Mouse (Mus musculus) left cerebral cortex, postnatal 10 days (tissue): ENCODE measurements around the gene Htr2a. TPM values are rescaled to one million over a fixed set of nuclear protein-coding genes. Genes with fewer than 3 reads are reported as not detected.

Experiments used
- DNase-seq, 2 experiments: peaks; one replicate each; pipeline ENCODE4 v3.0.0; 2021 to 2022; ENCODE audit warnings: low spot score in 2 of 2, mixed read lengths in 1 of 2; ENCODE audit errors: extremely low spot score in 1 of 2
- intact Hi-C: fragments of 180-260 bp; cut with DNase I; formaldehyde crosslinking; loops from one replicate; pipeline ENCODE4 v1.15.1; 2025
- total RNA-seq, 2 experiments: library from RNA; stranded (reverse); gene quantifications; 2 replicates each; pipeline ENCODE4 v1.2.3; 2021

Gene Htr2a
- total RNA-seq, 2 experiments from 2014 or later, result 17.0 to 18.8 TPM

DNA sequence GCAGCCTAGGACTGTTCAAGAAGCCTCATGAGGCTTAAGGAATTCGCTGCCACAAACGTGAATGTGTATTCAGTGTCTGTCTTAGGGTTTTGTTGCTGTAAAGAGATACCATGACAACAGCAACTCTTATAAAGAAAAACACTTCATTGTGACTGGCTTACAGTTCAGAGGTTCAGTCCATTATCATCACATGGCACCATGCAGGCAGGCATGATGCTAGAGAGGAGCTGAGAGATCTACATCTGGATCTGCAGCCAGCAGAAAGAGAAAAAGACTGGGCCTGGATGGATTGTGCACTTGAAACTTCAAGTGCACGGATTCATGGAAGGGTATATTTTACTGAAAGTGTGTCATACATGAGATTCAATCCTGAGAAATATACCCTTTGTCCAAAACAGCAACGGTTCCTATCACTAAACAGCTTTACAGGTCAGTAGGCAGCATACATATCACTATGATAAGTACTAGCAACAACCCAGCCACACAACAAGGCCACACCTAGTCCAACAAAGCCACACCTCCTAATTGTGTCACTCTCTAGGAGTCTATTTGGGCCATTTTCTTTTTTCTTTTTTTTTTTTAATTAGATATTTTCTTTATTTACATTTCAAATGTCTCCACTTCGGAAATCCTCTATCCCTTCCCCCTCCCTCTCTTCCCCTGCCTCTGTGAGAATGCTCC lies 43.8 kb downstream of the Htr2a start:
- intact Hi-C loops, result no loop called here
- no peak for DNase-seq

DNA sequence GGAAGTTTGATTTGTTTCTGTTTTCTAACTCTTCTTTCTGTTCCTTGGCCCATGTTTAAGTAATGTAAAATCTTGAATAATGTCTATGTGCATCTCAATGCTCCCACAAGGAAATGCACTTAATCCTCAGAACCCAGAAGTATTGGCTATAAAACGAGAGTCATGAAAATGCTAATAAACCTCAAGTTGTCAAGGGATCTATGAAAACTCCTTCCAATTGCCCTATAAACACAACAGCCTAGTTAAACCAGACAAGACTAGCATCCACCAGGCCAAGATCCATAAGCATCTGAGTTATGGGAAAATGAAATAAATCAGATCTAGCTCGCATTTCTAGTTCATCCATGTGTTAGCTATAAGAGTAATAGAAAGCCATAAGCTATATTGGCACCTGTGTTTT lies 51.3 kb downstream of the Htr2a start:
- intact Hi-C loops, result no loop called here
- DNase-seq, result no peak

DNA sequence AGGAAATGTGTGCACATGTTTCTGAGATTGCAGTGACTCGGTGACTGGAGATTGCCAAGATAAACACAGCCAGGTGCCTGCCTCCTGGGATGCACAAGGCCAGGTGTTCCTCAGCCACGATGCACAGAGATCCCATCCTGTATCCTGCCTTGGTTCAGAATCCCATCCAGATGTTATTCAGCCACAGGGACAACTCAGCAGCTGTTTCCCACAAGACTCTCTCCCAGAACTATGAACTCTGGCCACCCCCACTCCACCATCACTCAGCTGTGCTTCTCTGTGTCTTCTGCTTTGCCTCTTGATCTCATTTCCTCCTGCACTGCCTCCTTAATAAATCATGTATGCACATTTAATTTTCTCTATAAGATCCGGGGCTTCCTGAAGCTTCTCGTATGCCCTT lies 56.1 kb downstream of the Htr2a start:
- intact Hi-C loops, result no loop called here
- no peak for DNase-seq

DNA sequence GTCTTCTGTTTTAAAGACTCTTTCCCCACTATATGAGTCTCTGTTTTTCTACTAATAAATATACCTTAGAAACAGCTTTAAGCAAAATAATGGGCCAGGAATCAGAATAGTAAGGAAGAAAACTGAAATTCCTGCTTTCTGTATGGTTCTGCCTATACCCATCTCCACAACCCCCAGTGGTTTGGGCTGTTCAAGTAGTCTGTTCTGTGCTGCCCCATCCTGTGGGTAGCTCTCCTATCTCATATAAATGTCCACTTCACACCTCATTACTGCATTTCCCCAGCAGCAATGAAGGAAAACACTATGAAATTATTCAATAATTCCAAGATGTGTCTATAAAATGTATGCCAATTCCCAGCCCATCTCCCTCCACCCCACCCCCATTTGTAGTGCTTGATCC lies 56.8 kb downstream of the Htr2a start:
- intact Hi-C loops, result no loop called here
- DNase-seq, result no peak

DNA sequence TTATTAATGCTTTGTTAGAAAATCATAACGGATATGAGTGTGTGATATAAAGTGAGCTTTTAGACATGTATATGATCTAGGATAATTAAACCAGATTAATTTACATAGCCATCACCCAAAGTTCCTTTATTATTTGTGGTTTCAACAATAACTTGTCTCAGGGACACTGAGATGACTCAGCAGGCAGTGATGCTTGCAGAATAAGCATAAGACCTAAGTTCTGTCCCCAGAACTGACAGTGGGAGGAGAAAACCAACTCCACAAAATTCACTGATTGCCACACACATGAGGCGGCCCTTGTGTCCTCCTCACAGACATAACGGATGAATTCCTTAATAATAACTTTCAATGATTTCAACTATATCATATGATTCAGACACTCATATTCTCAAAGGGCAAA lies 58.6 kb downstream of the Htr2a start:
- intact Hi-C loops, result no loop called here

DNA sequence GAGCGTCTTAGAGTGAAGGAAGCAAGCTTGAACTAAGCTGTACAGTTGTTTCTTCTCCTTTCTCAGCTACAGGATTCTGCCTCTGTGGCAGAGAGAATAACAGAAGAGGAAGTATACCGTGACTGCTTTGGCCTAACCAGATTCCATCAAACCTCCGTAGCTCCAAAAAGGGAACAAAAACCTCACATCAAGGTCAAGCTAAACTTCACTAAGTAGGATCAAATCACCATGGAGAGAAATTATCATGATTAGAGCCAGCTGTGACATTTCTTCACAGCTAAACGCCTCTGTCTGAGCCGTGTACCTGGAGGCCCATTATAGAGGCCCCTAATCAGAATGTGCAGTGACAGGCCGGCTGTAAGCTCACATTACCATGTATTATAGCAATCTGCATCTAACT lies 63.3 kb downstream of the Htr2a start:
- intact Hi-C loops, result loop anchor here (10.0 kb wide), 2 partner anchors 999 to 1129 kb away; no protein-coding TSS in a partner anchor
- no peak for DNase-seq

More for the DNA sequence above, 58.6 kb downstream of the Htr2a start:
- DNase-seq, result no peak

DNA sequence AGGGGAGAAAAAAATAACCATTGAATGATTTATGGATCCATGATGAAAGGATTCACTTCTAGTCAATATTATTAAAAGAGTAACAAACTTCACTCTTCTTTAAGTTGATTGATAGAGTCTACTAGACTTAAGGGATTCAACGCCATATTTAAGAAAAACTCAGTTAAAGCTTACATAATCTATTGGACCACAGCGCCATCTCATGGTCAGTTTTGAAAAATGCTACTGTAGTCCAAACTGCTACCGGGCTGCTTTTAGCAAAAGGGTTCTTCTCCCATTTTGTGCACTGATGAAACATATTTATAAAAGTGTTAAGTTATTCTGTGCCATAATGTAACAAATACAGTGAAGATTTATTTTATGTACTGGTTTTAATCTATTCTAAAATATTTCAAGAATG lies 68.4 kb downstream of the Htr2a start:
- peak; percentile 39 to 52 for DNase-seq
- intact Hi-C loops, result loop anchor here (2.0 to 10.0 kb wide), 3 partner anchors 932 to 1134 kb away; no protein-coding TSS in a partner anchor

DNA sequence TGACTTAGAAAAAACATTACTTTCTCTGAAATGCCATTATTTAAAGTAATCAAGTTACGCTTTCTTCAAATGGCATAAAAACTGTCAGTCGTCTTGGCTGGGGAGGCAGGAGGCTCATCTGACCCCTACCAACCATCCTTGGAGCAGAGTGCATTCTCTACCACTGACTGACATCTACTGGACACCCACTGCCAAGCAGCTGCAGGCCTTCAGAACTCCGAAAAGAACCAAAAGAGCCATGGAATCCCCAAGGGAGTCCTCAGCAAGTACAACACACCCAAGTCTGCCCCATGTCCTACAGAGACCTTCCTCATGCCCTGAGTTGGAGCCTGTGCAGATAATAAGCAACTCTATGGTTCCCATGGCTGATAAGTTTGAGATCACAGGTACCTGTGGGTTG lies 82.9 kb downstream of the Htr2a start:
- intact Hi-C loops, result no loop called here
- no peak for DNase-seq

DNA sequence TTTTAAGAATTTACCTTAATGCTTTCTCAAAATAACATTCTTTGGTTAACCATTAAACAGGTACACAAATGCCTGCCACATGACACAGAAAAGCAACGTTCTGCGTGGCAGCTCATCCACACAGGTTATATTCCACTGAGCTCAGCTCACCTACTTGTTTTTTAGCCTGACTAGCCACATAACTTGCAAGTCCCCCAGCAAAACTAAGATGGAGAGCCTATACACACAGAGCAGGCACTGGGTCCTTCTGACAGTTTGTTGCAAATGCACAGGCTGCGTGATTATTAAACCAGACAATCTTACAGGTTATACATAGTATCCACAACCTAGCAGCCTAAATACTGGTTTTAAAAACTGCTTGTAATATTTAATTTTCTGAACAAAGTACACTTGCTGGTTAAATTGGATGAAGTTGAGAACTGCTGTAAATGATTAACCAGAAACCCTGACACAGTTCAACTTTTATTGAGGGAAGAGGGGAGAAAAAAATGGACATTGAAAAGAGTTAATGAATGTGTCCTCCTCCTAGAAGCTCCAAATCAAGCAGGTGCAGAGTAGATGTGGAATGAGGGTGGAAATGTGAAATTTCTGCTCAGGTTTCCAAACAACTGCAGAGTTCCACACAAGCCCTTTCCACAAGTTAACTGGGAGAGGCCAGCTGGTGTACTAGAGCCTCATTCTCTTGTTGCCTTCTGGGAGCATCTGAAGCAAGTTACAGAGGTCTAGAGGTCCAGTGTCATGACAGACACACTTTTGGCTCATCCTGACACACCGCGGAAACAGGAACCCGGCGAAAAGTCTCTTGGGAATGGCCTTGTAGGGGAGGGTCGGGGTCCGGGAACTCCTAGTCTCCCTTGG lies 90.8 kb downstream of the Htr2a start:
- DNase-seq, result no peak
- intact Hi-C loops, result no loop called here

DNA sequence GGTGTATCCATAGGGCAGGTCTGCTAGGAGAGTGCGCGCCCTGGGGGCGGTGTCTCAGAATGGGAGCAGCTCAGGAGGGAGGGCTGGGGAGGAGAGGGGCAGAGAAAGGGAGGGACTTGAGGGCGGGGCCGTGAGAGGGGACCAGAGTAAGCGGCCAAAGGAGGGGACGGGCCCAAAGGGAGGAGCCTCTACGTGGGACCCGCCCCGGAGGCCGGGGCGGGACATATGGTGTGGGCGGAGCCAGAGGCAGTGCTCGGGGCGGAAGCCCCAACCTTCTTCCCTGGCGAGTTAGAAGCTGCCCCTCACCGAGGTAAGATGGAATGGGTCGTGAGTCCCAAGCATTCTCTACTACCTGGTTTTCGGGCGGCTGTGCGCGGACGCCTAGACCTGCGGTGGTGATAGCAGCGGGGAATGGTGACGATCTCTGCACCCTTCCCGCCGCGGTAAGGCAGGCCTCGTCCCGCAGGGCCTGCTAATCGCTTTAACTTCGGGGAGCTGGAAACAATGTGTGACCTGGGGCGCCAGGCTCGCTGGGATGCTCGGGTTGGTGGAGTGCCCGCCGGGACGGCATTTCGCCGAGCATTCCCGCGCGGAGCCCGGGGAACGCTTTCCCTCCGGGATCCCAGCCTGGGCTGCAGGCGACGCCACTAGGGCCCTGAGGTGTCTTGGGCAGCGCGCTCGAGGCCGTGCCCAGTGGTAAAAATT lies 91.6 kb downstream of the Htr2a start, which contains the start of gene Esd:
TSS of gene Esd (plus strand) at position 219 of the 705 bp plus-strand sequence.
- DNase-seq, result peak; percentile 70 to 93
- intact Hi-C loops, result no loop called here

DNA sequence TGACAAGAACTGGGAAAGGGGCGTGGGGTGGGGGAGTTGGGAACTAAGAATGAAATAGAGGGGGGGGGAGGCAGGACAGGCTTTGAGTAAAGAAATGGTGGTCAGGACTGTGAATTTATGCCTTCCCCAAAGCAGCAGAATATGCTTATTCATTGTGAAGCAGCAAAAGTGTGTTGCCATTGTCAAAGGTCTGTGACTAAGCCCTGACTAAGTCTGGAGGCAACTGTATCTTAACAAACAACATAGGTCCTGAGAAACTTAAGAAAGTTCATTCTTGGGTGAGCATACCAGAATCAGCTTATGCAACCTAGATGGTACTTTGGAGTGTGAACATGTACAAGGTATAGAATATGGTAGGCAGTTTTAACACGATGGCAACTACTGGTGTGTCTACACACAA lies 92.8 kb downstream of the Htr2a start:
- intact Hi-C loops, result no loop called here
- no peak for DNase-seq

DNA sequence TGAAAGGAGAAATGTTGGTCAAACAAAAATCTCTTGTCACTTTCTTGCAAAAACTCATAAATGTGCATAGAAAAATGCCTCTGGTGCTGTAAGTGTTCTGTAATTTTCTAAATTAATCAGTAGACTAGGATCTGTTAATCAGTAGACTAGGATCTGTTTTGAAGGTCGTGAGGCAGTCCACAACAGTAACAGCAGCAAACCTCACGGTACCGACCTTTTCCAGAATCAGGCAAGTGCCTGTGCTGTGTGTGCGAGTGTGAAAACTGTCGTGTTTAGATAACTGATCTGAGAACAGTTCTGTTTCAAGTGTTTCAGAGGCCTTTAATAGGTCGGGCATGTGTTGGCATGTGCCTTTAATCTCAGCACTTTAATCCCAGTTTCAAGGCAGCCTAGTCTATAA lies 94.8 kb downstream of the Htr2a start:
- intact Hi-C loops, result no loop called here

DNA sequence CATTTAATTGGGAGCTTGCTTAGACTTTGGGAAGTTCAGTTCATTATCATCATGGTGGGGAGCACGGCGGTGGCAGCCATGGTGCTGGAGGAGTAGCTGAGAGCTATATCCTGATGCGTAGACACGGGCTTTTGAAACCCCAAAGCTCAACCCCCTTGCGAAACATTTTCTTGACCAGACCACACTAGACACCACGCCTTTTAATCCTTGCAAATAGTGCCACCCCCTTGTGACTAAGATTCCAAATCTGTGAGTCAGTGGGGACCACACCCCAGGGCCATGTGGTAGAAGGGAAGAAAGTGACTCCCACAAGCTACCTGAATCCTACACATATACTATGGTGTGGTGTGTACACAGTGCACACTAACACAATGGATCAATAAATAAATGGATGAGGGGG lies 96.2 kb downstream of the Htr2a start:
- intact Hi-C loops, result no loop called here
- DNase-seq, result no peak

More for the DNA sequence above, 94.8 kb downstream of the Htr2a start:
- no peak for DNase-seq

Other genes starting within 250 kb of the Htr2a start
- 10 to 100 TPM; 89.6 to 93.4 TPM for gene Esd, start 91.5 kb downstream of the Htr2a start, total RNA-seq